Mouse (Mus musculus) E14TG2a.4 (cell line): ENCODE data around the gene Mast4.

Experiments used
- H3K27me3 ChIP-seq: 2 replicates; pipeline ENCODE4 v1.6.1; 2014; ENCODE audit warnings: low read length, control low read depth; ENCODE audit not compliant: insufficient read depth
- H3K36me3 ChIP-seq: 2 replicates; pipeline ENCODE4 v1.6.1; 2014; ENCODE audit warnings: low read length, control low read depth; ENCODE audit not compliant: insufficient read depth
- H3K4me1 ChIP-seq: replicated peaks from 2 replicates; pipeline ENCODE4 v1.6.1; 2014; ENCODE audit warnings: low read depth, low read length, control low read depth
- H3K4me3 ChIP-seq: replicated peaks from 2 replicates; pipeline ENCODE4 v1.5.1; 2014; ENCODE audit warnings: mild to moderate bottlenecking, low read length
- H3K9me3 ChIP-seq: 2 replicates; pipeline ENCODE4 v1.6.1; 2014; ENCODE audit warnings: low read length, control low read depth
- CTCF ChIP-seq: conservative IDR thresholded peaks from 2 replicates; pipeline ENCODE4 v1.5.1; 2014; ENCODE audit warnings: low read length
- NANOG ChIP-seq: IDR thresholded peaks from 2 replicates; pipeline ENCODE4 v1.6.1; 2014; ENCODE audit warnings: borderline replicate concordance, low read length, mixed read lengths
- POU5F1 ChIP-seq: IDR thresholded peaks from 2 replicates; pipeline ENCODE4 v1.6.1; 2014; ENCODE audit warnings: low read length, borderline replicate concordance

Gene Mast4

DNA sequence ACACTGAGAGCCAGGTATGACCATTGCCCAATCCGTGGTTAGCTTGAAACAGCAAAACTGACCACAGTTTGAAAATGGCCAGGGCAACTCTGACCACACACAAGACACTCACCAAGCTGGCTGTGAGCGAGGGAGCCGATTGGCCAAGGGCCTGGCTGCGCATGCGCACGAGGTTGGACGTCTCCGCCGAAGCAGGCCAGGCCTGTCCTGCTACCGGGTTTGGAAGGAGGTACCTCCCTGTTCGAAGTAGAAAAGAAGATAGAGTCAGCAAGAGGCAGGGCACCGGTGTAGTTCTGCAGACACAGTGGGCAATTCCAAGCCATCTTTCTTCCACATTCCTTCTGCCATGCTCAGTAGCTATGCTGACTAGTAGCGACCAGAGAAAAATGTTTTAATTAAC is 194.2 kb downstream of the Mast4 start:
- H3K9me3 ChIP-seq: no peaks in the 10 kb centered on the region
- H3K4me1 ChIP-seq: no peaks in the 10 kb centered on the region
- no peaks in the 10 kb centered on the region for H3K27me3 ChIP-seq
- TF ChIP-seq NANOG: no peak
- TF ChIP-seq CTCF: no peak
- no peak for TF ChIP-seq POU5F1
- H3K36me3 ChIP-seq: no peaks in the 10 kb centered on the region
- no peak overlapping the region for H3K4me3 ChIP-seq

DNA sequence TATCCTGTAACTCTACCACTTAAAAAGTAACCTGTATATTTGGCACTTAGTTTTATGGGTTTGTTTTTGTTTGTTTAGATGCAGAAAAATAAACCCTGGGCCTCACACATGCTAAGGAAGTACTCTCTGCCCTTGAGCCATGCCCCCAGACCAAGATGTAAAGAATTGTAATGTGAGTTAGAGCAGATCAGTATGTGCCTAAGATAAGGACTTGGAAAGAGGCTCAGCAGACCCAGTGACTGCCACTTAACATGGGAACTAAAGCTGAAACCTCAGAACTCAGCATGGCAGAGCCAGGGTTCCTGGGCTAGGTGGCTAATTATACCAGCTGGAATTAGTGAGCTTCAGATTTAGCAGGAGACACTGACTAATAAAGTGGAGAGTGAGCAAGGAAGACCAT is 196.0 kb downstream of the Mast4 start:
- TF ChIP-seq NANOG (no peak), POU5F1 (no peak), CTCF (no peak)
- H3K9me3 ChIP-seq: no peaks in the 10 kb centered on the region

DNA sequence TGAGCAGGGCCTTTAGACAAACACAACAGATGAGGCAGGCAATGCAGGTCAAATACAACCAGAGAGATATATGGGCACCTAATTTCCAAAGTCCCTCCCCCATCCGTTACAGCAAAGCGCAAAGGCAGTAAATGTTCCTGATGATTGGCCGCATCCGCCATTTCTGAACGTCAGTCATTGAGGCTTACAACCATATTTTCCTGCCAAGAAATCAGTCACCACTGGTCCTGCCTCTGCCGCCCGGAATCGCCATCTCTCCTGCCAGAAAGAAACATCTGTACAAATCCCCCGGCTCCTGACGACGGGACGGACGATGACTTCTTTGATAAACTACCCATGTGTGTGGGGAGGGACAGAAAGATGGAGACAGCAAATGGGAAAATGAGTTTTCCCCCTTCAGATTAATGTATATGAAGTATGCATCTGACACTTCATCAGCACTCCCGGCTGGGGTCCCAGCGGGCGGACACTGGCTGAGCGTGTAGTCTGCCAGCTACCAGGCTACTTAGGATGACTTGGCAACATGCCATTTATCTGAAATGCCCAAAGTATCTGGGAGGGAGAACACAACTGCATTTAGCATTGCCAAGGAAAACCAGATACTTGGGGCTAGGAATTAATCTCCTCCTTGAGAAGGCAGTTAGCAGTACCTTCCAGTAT is 198.9 kb downstream of the Mast4 start:
- no peaks in the 10 kb centered on the region for H3K4me1 ChIP-seq
- H3K4me3 ChIP-seq: no peak overlapping the region
- H3K9me3 ChIP-seq: no peaks in the 10 kb centered on the region
- TF ChIP-seq NANOG: no peak
- no peak for TF ChIP-seq POU5F1
- TF ChIP-seq CTCF: no peak
- H3K36me3 ChIP-seq: no peaks in the 10 kb centered on the region
- no peaks in the 10 kb centered on the region for H3K27me3 ChIP-seq

More for the DNA sequence above, 196.0 kb downstream of the Mast4 start:
- Histone ChIP-seq H3K4me1 (no peaks in the 10 kb centered on the region), H3K36me3 (no peaks in the 10 kb centered on the region), H3K4me3 (no peak overlapping the region), H3K27me3 (no peaks in the 10 kb centered on the region)

DNA sequence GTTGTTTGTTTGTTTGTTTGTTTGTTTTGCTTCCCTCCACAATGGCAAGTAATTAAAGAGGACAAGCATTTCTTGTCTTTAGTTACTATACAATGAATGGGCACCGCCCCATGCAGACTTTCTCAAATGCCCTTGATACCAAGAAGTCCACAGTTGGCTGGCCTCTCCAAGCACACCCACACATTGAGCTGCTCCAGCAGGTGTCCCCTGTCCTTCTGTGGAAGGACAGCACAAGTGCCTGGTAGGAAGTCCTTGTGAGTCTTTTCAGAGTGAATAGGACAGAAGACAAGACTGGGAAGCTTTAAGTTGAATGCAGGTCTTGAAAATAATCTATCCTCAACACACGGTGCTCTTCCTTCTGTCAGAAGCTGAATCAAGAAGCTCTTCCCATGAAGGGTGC is 202.5 kb downstream of the Mast4 start:
- Histone ChIP-seq H3K9me3 (no peaks in the 10 kb centered on the region), H3K4me3 (no peak overlapping the region), H3K27me3 (no peaks in the 10 kb centered on the region), H3K4me1 (no peaks in the 10 kb centered on the region), H3K36me3 (no peaks in the 10 kb centered on the region)
- TF ChIP-seq CTCF (no peak), POU5F1 (no peak)

DNA sequence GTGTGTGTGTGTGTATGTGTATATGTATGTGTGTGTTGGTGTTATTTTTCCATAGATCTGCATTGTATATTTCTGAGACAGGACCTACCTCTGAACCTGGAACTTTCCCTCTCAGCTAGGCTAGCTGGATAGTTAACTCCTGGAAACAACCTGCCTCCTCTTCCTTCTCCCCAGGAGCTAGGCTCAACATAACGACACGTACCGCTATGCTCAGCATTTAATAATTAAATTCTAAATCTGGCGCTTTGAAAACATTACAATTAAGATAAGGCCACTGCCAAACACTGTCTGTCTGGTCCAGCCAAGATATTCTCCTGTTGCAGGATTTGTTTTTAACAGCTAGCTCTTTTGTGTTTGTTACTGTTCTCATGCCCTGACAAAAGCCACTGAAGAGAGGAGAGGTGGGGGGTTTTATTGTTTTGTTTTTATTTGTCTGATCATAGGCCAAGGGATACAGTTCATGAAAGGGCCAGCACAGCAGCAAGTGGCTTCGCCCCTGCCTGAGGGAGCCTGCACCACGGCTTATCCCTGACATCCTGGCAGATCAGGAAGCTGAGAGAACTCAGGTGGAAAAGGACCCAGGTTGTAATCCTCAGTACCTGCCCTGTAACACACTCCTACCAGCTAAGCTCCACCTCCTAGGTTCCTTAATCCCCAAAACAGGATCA is 205.0 kb downstream of the Mast4 start:
- Histone ChIP-seq H3K4me3 (no peak overlapping the region), H3K27me3 (no peaks in the 10 kb centered on the region), H3K9me3 (no peaks in the 10 kb centered on the region), H3K4me1 (no peaks in the 10 kb centered on the region), H3K36me3 (no peaks in the 10 kb centered on the region)
- TF ChIP-seq NANOG (no peak), POU5F1 (no peak), CTCF (no peak)

DNA sequence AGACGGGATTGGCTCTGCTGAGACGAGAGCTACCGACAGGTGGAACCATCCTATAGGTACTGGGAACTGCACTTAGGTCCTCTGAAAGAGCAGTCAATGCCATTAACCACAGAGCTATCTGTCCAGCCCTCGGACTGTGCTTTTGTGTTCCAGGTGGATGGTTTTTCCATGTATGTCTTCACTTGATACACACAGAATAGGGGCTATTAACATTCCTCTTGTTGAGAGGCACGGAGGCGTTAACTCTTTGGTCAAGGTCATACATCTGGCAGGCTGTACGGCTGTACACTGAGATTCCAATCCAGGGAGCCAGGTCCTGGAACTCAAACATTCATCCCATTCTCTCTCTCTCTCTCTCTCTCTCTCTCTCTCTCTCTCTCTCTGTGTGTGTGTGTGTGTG is 205.6 kb downstream of the Mast4 start:
- Histone ChIP-seq H3K4me1 (no peaks in the 10 kb centered on the region), H3K27me3 (no peaks in the 10 kb centered on the region), H3K36me3 (no peaks in the 10 kb centered on the region), H3K4me3 (no peak overlapping the region), H3K9me3 (no peaks in the 10 kb centered on the region)
- TF ChIP-seq NANOG (no peak; the same call in 1 of the 2 replicates), POU5F1 (no peak), CTCF (no peak)

DNA sequence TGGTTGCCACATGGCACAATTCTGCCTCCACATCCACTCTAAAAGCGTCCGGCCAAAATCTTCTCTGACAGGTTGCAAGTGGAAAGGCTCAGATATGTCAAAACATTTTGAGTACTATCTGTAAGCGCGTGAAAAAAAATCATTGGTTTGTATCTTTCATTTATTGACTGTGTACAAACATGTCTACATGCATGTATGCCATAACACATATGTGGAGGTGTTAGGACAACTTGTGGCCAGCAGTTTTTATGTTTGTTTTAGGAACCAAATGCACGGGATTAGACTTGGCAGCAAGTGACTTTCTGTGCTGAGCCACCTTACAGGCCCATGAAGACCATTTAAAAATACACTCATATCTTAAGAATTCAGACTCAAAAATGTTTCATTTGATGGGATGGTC is 206.7 kb downstream of the Mast4 start:
- H3K27me3 ChIP-seq: no peaks in the 10 kb centered on the region
- TF ChIP-seq NANOG (no peak), CTCF (no peak), POU5F1 (no peak)

DNA sequence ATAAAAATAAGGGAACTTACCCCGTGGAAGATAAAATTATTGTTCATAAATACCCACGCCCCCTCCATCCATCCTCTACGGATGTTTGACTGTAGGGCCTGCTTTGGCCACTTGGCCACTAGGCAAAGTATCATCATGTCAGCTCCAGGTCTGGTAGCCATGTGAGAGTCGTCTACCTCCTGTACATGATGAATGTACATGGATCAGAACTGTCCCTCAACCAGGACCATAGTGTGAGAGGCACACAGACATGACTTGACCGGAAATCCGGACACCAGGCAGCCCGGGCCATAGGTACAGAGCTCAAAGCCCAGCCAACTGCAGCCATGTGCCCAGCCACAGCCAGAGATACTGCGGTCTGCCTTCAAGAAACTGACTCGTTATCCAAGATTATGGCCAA is 210.6 kb downstream of the Mast4 start:
- Histone ChIP-seq H3K4me1 (no peaks in the 10 kb centered on the region), H3K4me3 (no peak overlapping the region), H3K36me3 (no peaks in the 10 kb centered on the region), H3K27me3 (no peaks in the 10 kb centered on the region), H3K9me3 (0 out of 2 replicates have a peak, but pooled peaks cover 2% of the 10 kb centered on the region)
- TF ChIP-seq NANOG (no peak), CTCF (no peak), POU5F1 (no peak)

More for the DNA sequence above, 206.7 kb downstream of the Mast4 start:
- H3K36me3 ChIP-seq: no peaks in the 10 kb centered on the region
- H3K4me1 ChIP-seq: no peaks in the 10 kb centered on the region
- H3K4me3 ChIP-seq: no peak overlapping the region
- H3K9me3 ChIP-seq: no peaks in the 10 kb centered on the region
